Mouse (Mus musculus): Measurements from ENCODE around the gene Cmip.

Gene Cmip

DNA sequence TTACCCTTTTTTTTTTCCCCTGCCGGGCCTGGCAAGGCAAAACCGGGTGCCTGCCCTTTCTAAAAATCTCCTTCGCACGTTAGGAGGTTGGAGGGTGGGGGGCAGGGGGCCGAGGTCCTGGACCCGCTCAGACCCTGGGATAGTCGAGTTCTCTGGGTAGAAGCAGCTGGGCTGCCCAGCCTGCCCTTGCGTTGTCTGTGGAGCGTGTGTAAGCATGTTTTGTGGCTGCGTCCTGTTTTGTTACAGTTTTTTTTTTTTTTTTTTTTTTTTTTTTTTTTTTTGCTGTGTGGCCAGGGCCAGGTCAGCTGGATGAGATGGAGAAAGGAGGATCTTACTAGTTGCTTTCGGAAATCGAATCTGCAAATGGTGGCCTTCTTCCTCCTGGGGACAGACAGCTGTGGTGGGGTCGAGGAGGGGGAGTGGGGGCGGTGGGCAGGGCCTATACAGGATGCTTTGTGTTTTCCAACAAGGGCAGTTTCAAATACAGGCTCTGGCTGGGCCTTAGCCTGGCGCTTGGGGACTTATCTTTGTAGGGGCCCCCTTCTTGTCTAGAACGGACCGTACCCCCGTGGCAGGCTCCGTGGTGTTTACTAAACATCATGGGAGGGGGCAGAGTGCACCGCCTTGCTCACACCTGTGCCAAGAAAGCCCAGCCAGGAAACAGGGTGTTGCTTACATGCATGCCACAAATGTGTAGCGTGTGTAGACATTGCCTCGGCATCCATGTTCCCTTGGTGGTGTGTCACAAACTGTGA lies 1.1 kb downstream of the Cmip start:
- CTCF ChIA-PET, result interaction anchor here (0.6 kb wide), 1 partner anchor 225 kb away, joined by 5 read pairs; no protein-coding TSS in a partner anchor

DNA sequence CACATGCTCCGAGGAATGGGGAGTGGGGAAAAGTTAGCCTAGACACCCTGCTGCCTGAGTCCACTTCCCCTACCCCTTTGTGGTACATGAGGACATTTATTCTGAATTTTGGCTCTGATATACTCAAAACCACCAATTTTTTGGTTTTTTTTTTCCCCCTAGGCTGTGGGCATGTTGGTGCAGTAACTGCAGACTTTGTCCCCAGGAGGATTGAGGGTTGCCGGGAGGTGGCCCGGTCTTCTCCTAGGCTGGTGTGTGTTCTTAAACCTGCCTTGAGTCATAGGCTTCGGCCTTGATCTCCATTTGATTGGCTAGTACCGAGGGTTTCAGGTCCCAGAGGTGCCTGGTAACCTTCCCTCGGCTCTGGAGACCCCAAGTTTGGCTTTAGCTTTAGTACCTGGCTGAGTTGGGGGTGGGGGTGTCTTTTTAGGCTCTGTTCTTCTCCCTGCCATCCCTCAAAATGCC lies 1.7 kb downstream of the Cmip start:
- CTCF ChIA-PET, result interaction anchor here (0.6 kb wide), 1 partner anchor 225 kb away, joined by 5 read pairs; no protein-coding TSS in a partner anchor

DNA sequence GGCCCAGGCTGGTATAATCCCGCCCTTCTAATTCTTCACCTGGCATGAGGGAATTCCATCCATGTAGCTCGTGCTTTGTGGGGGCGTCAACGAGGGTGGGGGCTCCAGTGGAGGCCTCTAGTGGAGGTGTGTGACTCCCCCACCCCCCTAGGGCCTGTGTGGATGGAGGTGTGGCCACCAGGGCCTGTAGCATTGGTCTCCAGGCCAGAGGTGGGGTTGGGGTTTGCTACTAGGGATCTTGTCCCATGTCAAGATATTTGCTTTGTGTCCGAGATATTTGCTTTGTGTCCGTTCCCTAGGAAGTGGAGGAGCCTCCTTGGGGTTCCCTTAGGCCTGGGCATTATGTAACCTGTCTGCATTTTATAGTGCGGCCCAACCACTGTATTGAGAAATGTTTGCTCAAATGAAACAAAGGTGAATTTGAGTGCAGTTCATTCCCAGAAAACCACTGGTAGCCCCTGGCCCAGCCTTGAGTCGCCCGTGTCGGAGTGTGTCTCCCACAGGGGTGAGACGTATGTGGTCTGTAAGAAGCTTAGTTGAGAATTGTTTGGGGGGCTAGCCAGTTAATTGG lies 2.7 kb downstream of the Cmip start:
- CTCF ChIA-PET, result no interaction called here

DNA sequence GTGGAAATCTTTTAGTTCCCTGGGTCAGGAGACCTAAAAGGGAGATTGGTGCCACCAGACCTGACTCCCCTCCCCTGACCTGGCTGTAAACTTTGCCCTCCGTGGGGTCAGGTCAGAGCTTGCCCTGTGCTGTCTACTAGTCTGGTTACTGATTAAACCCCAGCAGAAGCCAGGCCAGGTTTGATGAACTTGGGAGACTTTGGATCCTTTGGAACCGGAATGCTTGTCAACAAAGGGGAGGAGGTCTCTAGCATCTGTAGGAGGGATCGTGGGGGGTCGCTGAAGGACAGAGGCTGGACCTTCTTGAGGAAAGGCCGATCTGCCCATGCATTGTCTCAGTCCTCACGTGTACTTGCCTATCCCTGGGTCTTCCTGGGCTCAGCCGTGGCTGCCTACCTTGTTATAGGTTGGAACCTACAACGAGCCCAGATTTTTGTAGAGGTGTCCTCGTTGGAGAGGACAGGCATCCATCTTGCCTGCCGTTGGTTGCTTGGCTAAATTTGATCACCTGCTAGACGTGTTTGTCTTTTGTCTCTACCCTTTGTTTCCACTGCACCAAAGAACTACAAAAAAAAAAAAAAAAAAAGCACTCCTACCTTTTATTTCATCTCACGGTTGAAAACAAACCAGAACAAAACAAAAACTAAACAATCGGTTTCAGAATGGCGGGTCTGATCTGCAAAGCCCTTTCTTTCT lies 3.5 kb downstream of the Cmip start:
- CTCF ChIA-PET, result no interaction called here

GRCm38 (mm10) chr8:117260930-117261475 lies 4.1 kb downstream of the Cmip start:
- CTCF ChIA-PET, result no interaction called here

- CTCF ChIA-PET, result no interaction called here
Measured at GRCm38 (mm10) chr8:117261702-117262101, 4.8 kb downstream of the Cmip start.

DNA sequence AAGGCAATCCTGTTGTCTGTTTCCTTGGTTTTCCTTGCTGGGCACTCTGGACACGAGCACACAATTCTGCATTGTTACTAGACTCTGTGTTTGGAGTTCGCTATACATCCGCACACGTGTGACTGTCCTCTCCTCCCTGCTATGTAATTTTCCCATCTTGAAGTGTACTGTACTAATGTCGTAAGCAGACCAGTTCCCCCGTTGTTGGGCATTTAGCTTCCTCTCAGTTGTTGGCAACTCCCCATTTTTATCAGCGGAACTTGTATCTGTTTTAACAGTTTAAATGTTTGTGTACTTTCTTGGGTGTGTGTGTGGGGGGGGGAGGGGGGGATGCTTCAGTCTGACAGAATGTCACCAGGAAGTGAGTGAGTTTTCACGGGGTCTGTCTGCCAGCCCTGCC lies 5.8 kb downstream of the Cmip start:
- CTCF ChIA-PET, result interaction anchor here (0.5 to 0.6 kb wide), 2 partner anchors 124 to 238 kb away, joined by 3 to 7 read pairs; no protein-coding TSS in a partner anchor

DNA sequence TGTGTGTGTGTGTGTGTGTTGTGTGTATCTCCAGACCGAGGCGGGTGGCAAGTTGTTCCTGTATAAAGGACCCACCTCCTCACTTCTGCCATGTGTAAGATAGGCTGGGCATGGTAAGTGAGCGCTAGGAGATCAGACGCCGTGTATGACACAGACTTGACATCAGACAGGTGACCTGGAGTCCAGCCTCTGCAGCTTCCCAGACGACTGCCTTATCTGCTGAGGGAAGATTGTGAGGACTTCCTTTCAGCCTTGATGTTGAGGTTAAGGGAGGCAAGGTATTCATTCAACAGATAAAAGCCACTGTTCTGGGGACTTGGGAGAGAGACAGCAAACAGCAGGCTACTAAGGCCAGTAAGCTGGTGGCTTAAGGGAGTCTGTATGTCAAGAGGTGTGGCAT lies 6.6 kb downstream of the Cmip start:
- CTCF ChIA-PET, result no interaction called here

DNA sequence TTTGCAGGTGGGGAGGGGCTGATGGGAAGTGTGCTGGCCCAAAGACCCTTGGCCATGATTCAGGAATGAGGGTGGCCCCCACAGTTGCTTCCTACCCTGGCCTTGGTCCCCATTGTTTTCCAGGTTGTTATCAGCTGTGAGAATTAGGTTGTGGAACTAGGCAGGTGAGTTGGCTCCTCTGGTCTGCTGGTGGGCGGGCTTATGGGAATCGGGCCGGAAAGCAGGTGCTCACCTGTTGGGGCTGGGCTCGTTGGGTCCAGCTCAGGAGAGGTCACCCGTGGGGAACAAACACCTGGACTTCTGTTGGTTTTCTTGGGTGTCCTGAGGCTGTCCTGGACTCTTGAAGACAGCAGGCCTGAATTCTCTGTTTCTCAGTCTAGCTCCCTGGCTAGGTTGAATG lies 8.2 kb downstream of the Cmip start:
- CTCF ChIA-PET, result no interaction called here

- CTCF ChIA-PET, result no interaction called here
Measured at GRCm38 (mm10) chr8:117267403-117268129, 10.7 kb downstream of the Cmip start.

DNA sequence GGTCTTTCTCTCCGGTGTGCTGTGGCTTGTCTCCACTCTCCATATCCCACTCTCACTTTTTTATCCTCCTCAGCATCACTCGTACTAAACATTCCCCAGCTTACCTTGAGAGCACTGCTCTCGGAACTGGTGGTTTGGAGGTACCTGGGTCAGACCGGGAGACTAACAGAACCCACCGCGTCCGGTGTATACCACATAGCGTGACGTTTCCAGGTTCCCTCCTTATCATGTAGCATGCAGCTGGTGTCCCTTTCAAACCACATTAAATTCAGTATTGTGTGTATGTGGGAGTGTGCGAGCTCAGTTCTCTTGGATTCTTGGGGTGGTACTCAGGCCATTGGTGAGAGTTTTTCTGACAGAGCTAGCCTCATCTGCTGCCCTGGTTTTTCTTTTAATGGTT lies 21.4 kb downstream of the Cmip start:
- CTCF ChIA-PET, result no interaction called here

DNA sequence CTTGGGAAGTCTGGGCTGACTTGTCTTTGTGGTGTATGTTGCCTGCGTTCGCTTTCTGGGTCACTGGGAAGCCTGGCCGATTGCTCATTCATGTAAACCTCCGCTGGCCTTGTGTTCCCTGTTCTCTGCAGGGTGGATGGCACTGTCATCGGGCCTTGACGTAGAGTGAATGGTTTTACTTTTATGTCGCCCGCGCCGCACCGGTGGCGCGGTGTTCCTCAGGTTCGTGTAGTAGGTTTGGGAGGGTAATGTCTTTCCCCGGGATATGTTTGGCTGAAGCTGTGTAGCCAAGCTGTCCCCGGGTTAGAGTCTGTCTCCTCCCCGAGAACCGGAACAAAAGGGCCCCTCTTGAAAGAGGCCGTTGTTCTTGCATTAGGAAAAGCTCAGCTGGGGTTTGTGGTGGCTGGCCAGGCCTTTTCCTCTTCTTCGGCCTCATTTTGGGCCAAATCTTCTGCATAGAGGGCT lies 21.8 kb downstream of the Cmip start:
- CTCF ChIA-PET, result no interaction called here

DNA sequence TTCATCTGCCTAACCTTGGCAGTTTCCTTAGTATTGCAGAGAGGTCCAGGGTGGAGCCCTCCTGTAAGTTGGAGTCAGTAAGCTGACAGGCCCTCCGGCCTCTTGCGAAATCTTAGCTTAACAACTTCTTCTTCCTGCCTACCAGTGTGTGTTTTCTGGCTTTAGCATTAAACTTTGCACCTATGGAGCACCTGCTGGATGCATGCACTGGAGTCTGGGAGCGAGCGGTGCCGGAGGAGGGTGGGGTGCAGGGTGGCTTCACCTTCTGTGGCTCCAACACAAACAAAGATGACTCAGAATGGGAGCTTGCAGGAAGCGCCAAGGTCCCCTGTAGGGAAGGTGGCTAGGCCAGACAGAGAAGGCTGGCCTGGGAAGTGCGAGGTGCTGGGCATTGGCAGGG lies 23.6 kb downstream of the Cmip start:
- CTCF ChIA-PET, result no interaction called here

DNA sequence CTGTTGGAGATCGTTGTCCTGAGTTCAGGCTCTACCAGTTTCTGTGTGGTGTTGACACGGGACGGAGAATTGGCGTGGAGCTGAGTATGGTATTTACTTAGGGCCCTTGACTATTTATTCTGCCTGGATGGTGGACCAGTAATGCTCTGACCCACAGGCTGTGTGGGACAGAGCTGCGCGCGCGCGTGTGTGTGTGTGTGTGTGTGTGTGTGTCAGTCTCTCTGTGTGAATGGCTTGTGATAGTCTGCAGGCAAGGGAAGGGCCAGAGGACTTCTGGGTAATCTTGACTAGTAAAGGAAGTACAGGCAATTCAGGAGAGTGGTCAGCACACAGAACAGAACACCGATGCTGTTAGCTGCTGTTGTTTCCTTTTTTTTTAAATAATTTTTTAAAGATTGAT lies 24.8 kb downstream of the Cmip start:
- CTCF ChIA-PET, result interaction anchor here (0.6 to 0.9 kb wide), 2 partner anchors 13 to 39 kb away, joined by 4 read pairs; no protein-coding TSS in a partner anchor

GRCm38 (mm10) chr8:117282141-117282950 lies 25.5 kb downstream of the Cmip start:
- CTCF ChIA-PET, result interaction anchor here (0.6 to 0.9 kb wide), 2 partner anchors 14 to 99 kb away, joined by 3 to 4 read pairs; no protein-coding TSS in a partner anchor

DNA sequence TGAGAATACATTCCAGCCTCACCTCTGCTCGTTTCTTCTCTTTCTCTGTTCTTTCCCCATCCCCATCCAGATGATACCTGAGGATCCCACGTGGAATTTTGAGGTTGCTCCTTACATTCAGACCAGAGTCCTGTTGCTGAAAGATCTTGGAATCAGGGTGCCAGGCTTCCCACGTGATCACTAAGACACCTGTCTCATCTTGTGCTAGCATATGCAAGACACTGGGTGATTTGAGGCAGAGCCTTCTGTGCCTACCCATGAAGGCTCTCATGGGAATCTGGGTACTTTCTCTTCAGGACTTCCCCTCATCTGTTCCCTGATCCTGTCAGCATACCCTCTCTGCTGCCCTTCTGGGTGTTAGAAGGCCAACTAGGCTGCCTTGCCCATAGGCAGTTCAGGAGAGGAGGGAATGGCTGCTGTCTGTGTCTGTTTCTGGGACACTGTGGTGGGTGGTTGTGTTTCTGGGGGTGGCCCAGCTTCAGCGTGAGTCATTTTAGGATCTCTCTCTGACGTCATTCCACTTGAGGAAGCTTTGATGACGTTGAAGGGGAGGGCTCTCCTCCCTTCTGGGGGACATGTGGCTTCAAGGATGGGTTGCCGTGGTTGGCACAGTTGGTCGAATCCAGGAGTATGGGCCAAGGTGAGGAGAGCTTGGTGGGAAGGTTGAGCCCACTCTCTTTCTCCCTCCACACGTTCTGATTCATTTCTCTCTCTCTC lies 28.1 kb downstream of the Cmip start:
- CTCF ChIA-PET, result no interaction called here

- CTCF ChIA-PET, result no interaction called here
Measured at GRCm38 (mm10) chr8:117287966-117288365, 31.1 kb downstream of the Cmip start.

- CTCF ChIA-PET, result no interaction called here
Measured at GRCm38 (mm10) chr8:117289016-117289415, 32.2 kb downstream of the Cmip start.

DNA sequence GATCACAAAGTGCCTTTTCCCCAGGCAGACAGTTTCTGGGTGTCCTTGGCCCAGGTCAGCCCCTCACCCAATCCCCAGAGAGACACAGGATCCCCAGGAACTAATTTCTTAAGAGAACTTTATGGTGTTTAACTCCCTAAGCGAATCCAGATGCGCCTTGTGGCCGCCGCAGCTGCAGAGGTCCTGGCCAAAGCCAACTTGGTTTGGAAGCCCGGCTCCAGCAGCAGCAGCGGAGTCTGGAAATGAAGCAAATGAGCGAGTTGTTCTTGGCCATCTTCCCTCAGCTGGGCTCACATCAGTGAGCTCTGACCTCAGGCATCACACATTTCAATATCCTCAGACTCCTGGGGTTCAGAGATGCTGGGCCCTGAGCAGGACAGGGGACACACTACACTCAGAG lies 33.6 kb downstream of the Cmip start:
- CTCF ChIA-PET, result no interaction called here

- CTCF ChIA-PET, result no interaction called here
Measured at GRCm38 (mm10) chr8:117292262-117292661, 35.4 kb downstream of the Cmip start.

Data from spleen, embryonic (tissue).